Mouse (Mus musculus): ENCODE measurements around the gene Dirc2. TPM values are rescaled to one million over a fixed set of nuclear protein-coding genes. Genes with fewer than 3 reads are reported as not detected.

Gene Dirc2
- polyA plus RNA-seq, 1 experiment: 56.0 TPM

DNA sequence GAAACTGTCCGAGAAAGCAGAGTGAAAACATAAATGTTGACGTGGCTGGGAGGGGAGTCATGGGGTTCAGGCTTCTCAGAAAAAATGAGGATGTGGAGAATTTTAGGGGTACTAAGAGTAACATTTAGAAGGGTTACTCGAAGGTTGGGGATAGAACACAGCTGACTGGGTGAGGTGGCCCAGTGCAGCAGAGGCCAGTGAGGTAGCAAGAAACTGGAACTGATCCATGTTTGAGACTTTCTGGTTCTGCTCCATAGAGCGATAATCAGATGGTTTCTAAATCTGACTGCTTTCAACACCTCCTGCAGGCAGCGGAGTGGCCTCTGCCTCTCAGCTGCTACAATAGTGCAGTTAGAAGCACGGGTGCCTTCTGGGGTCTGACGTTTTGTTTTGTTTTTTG lies 7.6 kb upstream of the Dirc2 start:
- DNase-seq (ENCODE audit: extremely low spot score in 1 of 2, low spot score in 1 of 2): no peak

DNA sequence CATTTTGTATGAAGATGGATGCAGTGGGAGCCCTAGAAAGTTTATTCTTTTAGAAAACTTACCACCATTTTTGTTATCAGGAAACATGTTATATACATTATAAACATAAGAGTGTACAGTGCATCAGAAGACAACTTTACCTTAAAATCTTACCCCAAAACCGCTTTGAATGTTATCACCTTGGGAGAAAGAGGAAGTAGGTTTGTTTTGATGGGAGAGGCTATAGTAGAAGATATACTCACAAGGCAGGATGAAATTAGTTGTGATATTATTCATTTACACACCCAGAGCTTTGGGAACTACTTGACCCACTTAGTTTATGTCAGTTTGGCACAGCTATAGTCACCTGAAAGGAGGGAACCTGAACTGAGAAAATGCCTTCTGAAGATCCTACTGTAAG lies 6.7 kb upstream of the Dirc2 start:
- no peak for DNase-seq (ENCODE audit: extremely low spot score in 1 of 2, low spot score in 1 of 2)

DNA sequence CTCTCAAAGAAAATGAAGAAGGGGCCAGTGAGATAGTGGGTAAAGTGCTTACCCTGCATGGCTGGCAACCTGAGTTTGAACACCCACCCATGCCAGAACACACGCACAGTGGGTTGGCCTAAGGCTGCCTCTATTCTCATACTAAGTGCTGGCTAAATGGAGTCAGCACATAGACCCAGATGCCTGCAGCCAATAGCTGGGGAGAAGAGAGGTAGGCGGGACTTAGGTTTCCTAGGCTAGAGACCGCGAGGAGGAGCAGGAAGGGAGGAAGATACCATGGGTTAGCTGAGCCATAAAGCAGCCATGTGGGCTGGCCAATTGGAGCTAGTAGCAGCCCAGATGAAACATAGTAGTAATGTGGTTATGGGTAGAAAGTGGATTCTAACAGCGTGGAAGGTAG lies 3.4 kb upstream of the Dirc2 start:
- DNase-seq (ENCODE audit: extremely low spot score in 1 of 2, low spot score in 1 of 2): no peak

GRCm38 (mm10) chr16:35771606-35772005 lies 2.5 kb upstream of the Dirc2 start:
- no peak for DNase-seq (ENCODE audit: extremely low spot score in 1 of 2, low spot score in 1 of 2)

GRCm38 (mm10) chr16:35771141-35771540 lies 2.0 kb upstream of the Dirc2 start:
- no peak for DNase-seq (ENCODE audit: extremely low spot score in 1 of 2, low spot score in 1 of 2)

- DNase-seq (ENCODE audit: extremely low spot score in 1 of 2, low spot score in 1 of 2): peak; percentile 77 to 90
Measured at GRCm38 (mm10) chr16:35769878-35770657, 912 bp upstream of the Dirc2 start, which contains the start of gene Hspbap1. TSS of gene Hspbap1 (plus strand) at chr16:35770375.

DNA sequence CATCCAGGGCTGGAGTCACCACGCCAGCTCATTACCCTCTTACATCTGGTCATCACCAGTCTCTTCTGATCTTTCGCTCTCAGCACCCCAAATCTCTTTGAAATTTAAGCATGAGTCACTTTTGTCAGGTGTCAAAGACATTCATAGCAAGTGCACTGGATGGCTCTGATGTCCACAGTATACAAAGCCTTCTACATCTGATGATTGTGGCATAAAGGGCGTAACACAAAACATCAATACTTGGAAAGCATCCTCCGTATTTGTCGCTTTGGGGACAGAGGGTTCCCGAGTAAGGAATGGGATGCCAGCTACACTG lies 729 bp downstream of the Dirc2 start:
- no peak for DNase-seq (ENCODE audit: extremely low spot score in 1 of 2, low spot score in 1 of 2)

DNA sequence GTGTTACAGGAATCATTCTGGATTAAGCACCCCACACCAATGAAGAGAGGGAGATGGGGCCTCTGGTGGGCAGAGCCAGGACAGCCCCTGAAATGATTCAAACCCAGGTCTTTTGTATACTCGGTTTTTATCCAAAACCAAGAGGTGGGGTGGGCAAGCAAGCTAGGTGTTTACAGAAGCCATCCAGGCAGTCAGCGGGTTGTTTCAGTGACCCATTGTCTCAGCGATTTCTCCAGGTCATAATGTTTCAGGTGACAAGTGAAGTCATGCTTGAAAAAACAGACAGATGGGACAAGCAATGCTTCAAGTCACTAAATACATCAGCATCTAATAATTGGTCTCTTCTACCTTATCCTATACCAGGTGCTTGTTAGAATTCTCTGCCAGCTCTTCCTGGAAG lies 2.8 kb downstream of the Dirc2 start:
- DNase-seq (ENCODE audit: extremely low spot score in 1 of 2, low spot score in 1 of 2): no peak

DNA sequence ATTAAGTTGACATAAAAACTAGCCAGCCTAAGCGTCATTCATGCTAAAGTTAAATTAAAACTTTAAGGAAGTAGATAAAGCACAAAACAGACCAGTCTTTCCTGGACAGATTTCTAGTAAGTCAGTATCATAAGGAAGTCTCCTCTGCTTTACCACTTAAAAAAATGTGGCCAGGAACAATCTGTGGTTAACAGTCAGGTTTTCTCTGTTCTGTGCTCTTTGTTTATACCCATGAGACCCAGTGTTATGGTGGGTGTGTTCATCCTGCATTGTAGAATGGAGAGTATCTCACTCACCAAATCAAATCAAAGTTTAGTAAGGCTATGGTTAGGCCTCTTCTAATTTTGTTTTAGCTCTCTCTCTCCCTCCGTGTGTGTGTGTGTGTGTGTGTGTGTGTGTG lies 3.7 kb downstream of the Dirc2 start:
- DNase-seq (ENCODE audit: extremely low spot score in 1 of 2, low spot score in 1 of 2): no peak

- DNase-seq (ENCODE audit: extremely low spot score in 1 of 2, low spot score in 1 of 2): no peak
Measured at GRCm38 (mm10) chr16:35764941-35765340, 4.2 kb downstream of the Dirc2 start.

- no peak for DNase-seq (ENCODE audit: extremely low spot score in 1 of 2, low spot score in 1 of 2)
Measured at GRCm38 (mm10) chr16:35763590-35764296, 5.4 kb downstream of the Dirc2 start.

GRCm38 (mm10) chr16:35759401-35759800 lies 9.8 kb downstream of the Dirc2 start:
- no peak for DNase-seq (ENCODE audit: extremely low spot score in 1 of 2, low spot score in 1 of 2)

GRCm38 (mm10) chr16:35756697-35757096 lies 12.5 kb downstream of the Dirc2 start:
- DNase-seq (ENCODE audit: extremely low spot score in 1 of 2, low spot score in 1 of 2): no peak

GRCm38 (mm10) chr16:35755502-35756334 lies 13.4 kb downstream of the Dirc2 start:
- no peak for DNase-seq (ENCODE audit: extremely low spot score in 1 of 2, low spot score in 1 of 2)

GRCm38 (mm10) chr16:35753926-35754325 lies 15.2 kb downstream of the Dirc2 start:
- no peak for DNase-seq (ENCODE audit: extremely low spot score in 1 of 2, low spot score in 1 of 2)

DNA sequence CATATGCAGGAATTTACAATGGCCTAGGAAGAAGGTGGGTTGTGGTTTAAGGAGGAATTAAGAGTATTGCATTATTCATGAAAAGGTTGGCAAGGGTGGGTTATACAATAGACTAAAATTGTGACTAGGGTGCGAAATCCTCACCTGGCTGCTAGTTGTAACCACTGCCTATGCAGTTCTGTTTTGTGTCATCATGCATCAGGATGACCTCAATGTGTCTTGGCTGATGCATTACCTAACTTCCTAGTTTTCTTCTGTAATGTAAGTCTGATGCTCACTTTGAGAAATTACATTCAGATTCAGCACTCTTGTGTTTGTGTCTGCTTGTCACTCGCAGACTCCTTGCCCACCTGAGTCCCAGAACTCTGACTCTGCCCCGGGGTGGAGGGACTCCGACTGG lies 17.3 kb downstream of the Dirc2 start:
- DNase-seq (ENCODE audit: extremely low spot score in 1 of 2, low spot score in 1 of 2): no peak

GRCm38 (mm10) chr16:35749385-35749784 lies 19.8 kb downstream of the Dirc2 start:
- no peak for DNase-seq (ENCODE audit: extremely low spot score in 1 of 2, low spot score in 1 of 2)

DNA sequence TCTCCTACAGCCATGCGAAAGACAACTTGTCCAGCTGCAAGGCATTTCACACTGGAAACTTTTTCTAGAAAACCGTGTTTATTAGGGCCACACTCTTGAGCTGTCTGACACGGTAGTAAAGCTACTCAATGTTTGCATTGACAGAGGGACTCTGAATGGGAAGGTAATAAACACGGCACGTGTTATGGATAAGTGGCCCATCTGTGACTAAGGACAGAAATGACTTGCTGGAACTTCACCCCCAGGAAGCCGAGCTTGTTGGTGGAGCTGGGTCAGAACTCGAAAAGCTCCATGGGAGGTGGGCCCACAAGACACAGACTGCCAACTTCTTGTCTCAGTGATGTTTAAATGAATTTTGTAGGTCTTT lies 20.9 kb downstream of the Dirc2 start:
- DNase-seq (ENCODE audit: extremely low spot score in 1 of 2, low spot score in 1 of 2): no peak

DNA sequence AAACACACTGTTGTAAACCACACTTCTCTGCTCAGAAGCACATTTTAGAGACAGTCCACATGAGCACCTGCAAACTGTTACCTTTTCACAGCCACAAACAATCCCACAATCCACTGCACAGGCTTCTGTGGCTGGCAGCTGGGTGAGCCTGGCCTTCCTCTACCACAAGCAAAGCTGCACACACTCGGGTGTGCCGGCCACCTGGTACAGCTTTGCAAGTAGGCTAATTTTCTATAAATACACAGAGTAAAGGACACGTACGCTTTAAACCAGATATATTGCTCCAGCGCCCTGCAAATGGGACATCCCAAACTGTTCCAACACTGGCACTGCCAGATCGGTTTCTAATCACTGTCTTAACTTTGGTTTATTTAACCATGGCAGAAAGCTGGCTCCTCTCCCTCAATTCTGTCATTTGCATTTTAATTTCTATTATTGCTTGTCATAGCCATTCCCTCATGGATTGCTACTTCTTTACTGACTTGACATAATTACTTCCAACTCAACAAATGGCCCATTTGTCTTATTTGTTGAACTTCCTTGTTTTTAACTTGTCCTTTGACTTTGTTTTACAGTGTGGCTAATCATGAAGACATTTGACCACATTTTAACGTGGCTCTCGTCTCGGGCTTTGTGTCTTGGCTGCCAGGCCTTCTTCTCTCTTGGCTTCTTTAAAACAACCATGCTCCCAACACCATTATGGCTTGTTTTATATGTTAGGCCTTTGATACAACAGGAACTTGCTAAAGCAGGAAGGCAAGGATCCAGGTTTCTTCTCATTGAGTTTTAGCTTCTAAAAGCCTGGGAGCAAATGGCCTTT lies 21.5 kb downstream of the Dirc2 start:
- no peak for DNase-seq (ENCODE audit: extremely low spot score in 1 of 2, low spot score in 1 of 2)

GRCm38 (mm10) chr16:35742251-35742937 lies 26.8 kb downstream of the Dirc2 start:
- no peak for DNase-seq (ENCODE audit: extremely low spot score in 1 of 2, low spot score in 1 of 2)
